9 mouse cellular contexts compared by ENCODE assay signal in the genomic region with DNA sequence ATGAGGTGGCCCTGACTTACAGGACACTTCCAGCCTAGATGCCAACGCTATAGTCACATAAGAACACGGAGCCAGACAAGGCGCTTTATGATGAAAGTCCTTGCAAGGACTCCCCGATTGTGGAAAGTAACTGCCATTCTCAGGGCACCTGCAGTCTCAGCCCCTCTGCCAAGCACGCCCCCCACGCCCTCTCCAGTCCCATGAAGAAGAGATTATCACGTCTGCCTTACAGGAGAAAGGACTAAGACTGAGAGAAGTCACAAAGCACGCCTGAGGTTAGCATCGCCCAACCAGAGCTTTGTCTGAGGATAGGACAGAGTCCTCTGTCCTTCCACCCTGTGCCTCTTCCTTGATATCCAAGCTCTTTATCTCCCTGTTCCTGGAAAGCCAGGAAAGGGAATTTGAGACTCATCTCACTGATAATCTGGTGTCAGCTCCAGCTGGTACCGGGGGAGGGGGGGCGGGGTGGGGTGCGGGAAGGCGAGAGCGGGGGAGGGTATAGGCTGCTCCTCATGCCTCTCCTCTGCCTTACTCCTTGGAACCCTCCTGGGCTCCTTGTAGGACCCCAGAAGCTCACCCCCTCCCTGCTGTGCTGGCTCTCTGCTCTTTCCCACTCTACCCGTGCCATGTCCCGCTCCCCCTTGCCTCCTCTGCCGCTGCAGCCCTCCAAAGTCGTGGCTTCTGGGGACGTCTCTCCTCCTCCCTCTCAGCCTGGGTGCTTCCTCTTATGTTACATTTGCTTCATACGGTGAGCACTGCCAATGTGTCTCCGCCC.
DNase-seq lines count a peak whose midpoint lies in the region; ATAC-seq lines count a peak whose summit lies in the region.
"Had no signal": no experiment of that assay in that cellular context is flagged by ENCODE, and none has a peak within 500 bp of the region (broad histone marks: within the 10 kb centered on the region; RNA-seq: fewer than 3 reads in every experiment).

No protein-coding gene starts in this region.

- peak overlapping the region; percentile 56; the same call in 1 of the 2 replicates for H3K27ac ChIP-seq in forebrain, embryonic 10.5 days
- H3K27ac ChIP-seq in limb, embryonic 13.5 days, result no peak overlapping the region
- H3K27ac ChIP-seq in stomach, embryonic 14.5 days (ENCODE audit: low read length), result no peak overlapping the region

- H3K9me3 ChIP-seq in forebrain, embryonic 10.5 days, result no peaks in the 10 kb centered on the region
- H3K9me3 ChIP-seq in limb, embryonic 13.5 days, result no peaks in the 10 kb centered on the region
- H3K9me3 ChIP-seq in stomach, embryonic 14.5 days (ENCODE audit: control insufficient read depth, low read depth, low read length), result no peaks in the 10 kb centered on the region

- H3K27me3 ChIP-seq in forebrain, embryonic 10.5 days (ENCODE audit: poor library complexity, severe bottlenecking), result peaks cover 44% of the 10 kb centered on the region
- H3K27me3 ChIP-seq in limb, embryonic 13.5 days, result peaks cover 32% of the 10 kb centered on the region
- peaks cover 8% of the 10 kb centered on the region for H3K27me3 ChIP-seq in stomach, embryonic 14.5 days (ENCODE audit: control insufficient read depth, insufficient read depth, low read length)

- H3K4me1 ChIP-seq in forebrain, embryonic 10.5 days, result peaks cover 17% of the 10 kb centered on the region
- peaks cover 21% of the 10 kb centered on the region for H3K4me1 ChIP-seq in limb, embryonic 13.5 days
- peaks cover 6% of the 10 kb centered on the region; the same call in 1 of the 2 replicates for H3K4me1 ChIP-seq in stomach, embryonic 14.5 days (ENCODE audit: control insufficient read depth, insufficient read depth, low read length)

- peak overlapping the region; percentile 37 for H3K4me3 ChIP-seq in forebrain, embryonic 10.5 days
- peak overlapping the region; percentile 16 for H3K4me3 ChIP-seq in limb, embryonic 13.5 days
- H3K4me3 ChIP-seq in stomach, embryonic 14.5 days (ENCODE audit: low read depth, low read length), result no peak overlapping the region

- ATAC-seq in limb, embryonic 13.5 days (ENCODE audit: low FRiP score, low read depth), result no peak
- no peak; the same call in 1 of the 2 replicates for ATAC-seq in stomach, embryonic 14.5 days (ENCODE audit: insufficient number of reproducible peaks, insufficient read depth, low FRiP score, low read depth)
- ATAC-seq in inflammation-experienced regulatory T-cells, adult 6 months, result no peak

- H3K9ac ChIP-seq in limb, embryonic 13.5 days, result no peak overlapping the region
- no peak overlapping the region for H3K9ac ChIP-seq in stomach, embryonic 14.5 days (replicated peaks; ENCODE audit: low read depth, low read length)

- peak; percentile 25 for DNase-seq in left cerebral cortex, postnatal 4 days
- no peak for DNase-seq in left cerebral cortex, adult 18-20 months (ENCODE audit: low spot score in 2 of 2)
- DNase-seq in forebrain, embryonic 10.5 days (ENCODE audit: extremely low spot score, low spot score), result peak; percentile 27
- no peak for DNase-seq in layer of hippocampus, adult 9-10 months (ENCODE audit: low spot score)
- no peak for DNase-seq in adrenal gland, adult 8-10 months
- DNase-seq: gastrocnemius, postnatal 25 days had no signal

- H3K36me3 ChIP-seq in forebrain, embryonic 10.5 days (replicated peaks), result no peaks in the 10 kb centered on the region
- H3K36me3 ChIP-seq in limb, embryonic 13.5 days, result no peaks in the 10 kb centered on the region
- no peaks in the 10 kb centered on the region for H3K36me3 ChIP-seq in stomach, embryonic 14.5 days (ENCODE audit: control insufficient read depth, insufficient read depth, low read length)

- 1% methylated on average over 21 of the region's 21 CpGs for WGBS in forebrain, embryonic 10.5 days
- WGBS in limb, embryonic 13.5 days, result 7% methylated on average over 18 of the region's 21 CpGs
- 4% methylated on average over 21 of the region's 21 CpGs for WGBS in stomach, embryonic 14.5 days

- H3K4me2 ChIP-seq in limb, embryonic 13.5 days (replicated peaks), result peak overlapping the region; percentile 49
- H3K4me2 ChIP-seq in stomach, embryonic 14.5 days (replicated peaks; ENCODE audit: low read depth, low read length), result peak overlapping the region; percentile 15

- intact Hi-C loops in left cerebral cortex, postnatal 4 days (cut with DNase I), result loop anchor here (2.0 kb wide), 2 partner anchors 373 to 651 kb away; no protein-coding TSS in a partner anchor

Comparison
In these comparisons a context has a peak if more than half of its experiments do, and no peak if none do; other contexts are left out.
1. DNase-seq: peak in left cerebral cortex, postnatal 4 days (single experiment) and forebrain, embryonic 10.5 days (single experiment); none in left cerebral cortex, adult 18-20 months (0 of 2), layer of hippocampus, adult 9-10 months (single experiment) and adrenal gland, adult 8-10 months (single experiment).